Mouse (Mus musculus): Measurements from ENCODE around the gene Arrb2. TPM values are rescaled to one million over a fixed set of nuclear protein-coding genes. Genes with fewer than 3 reads are reported as not detected.

The Arrb2 gene
- polyA plus RNA-seq, 1 experiment, result 86.1 TPM

DNA sequence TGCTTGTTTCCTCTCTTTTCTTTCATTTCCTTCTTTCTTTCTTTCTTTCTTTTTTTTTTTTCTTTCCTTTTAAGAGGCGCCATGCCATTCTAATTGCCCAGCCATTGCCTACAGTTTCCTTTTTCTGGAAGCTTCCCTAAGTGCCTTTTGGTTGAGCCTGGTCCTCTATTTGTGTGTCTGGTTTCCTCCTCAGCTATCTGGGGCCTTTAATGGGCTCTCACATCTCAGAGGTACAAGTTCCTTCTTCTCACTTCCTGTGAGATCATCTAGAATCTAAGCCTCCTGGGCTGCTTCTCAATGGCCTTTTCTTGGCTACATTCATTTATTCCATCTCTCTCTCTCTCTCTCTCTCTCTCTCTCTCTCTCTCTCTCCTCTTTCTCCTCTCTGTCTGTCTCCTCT lies 14.9 kb downstream of the Arrb2 start:
- TF ChIP-seq POLR2A (IDR thresholded peaks at IDR 0.05; ENCODE audit: borderline replicate concordance, extremely low read depth, insufficient read depth, insufficient read length, poor library complexity, severe bottlenecking), result no peak
- TF ChIP-seq CTCF (IDR thresholded peaks at IDR 0.05; ENCODE audit: borderline replicate concordance, extremely low read depth, insufficient read depth, insufficient read length), result no peak
- DNase-seq (ENCODE audit: low read depth), result no peak

DNA sequence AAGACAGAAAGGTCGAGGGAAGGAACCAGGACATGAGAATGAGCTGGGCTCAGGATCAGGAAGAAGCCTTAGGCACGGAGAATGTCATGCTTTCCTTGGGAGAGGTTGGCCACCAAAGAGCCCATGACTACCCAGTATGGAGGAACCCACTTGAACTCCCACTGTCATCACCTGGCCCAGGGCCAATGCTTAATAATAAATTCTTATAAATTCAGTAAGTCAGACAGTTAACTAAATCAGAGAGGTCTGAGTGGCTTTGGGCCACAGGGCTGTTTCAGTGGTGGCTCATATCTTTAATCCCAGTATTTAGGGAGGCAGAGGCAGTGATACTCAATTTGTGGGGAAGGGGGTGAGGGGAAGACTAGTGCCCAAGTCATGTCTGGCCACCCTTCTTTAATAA lies 18.5 kb downstream of the Arrb2 start:
- TF ChIP-seq POLR2A (IDR thresholded peaks at IDR 0.05; ENCODE audit: borderline replicate concordance, extremely low read depth, insufficient read depth, insufficient read length, poor library complexity, severe bottlenecking), result no peak
- no peak for TF ChIP-seq CTCF (IDR thresholded peaks at IDR 0.05; ENCODE audit: borderline replicate concordance, extremely low read depth, insufficient read depth, insufficient read length)
- no peak for DNase-seq (ENCODE audit: low read depth)

DNA sequence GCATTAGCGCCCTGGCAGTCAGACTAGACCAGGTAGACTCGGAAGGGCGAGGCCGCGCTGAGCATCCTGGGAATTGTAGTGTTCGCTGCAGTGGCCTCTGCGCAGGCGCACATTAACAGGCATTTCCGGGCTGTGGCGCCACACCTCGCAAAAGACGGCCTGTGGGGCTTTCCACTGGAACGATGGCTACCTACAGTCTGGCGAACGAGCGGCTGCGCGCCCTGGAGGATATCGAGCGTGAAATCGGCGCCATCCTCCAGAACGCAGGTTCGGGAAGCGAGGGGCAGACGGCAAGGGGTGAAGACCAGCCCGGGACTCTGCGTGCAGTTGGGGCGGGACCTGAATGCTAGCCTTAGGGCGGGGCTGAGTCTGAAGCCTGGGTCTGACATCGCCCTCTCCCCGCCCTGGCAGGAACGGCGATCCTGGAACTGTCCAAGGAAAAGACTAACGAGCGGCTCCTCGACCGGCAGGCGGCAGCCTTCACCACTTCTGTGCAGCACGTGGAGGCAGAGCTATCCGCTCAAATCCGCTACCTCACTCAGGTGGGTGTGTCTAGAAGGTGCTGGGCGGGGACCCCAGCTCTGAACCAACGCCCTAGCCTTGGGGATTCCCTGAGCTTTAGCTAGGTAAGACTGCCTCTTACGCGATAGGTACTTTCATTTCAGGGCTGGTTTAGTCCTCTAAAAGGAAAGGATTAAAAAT lies 19.5 kb downstream of the Arrb2 start, which contains the start of gene Med11:
Gene Med11 (plus strand): TSS at position 123 of the 702 bp plus-strand sequence.
- peak; percentile 98 for DNase-seq (ENCODE audit: low read depth)
- TF ChIP-seq POLR2A (IDR thresholded peaks at IDR 0.05; ENCODE audit: borderline replicate concordance, extremely low read depth, insufficient read depth, insufficient read length, poor library complexity, severe bottlenecking) (peak; percentile 58; the same call in 1 of the 2 replicates), CTCF (IDR thresholded peaks at IDR 0.05; ENCODE audit: borderline replicate concordance, extremely low read depth, insufficient read depth, insufficient read length) (peak; percentile 87)

DNA sequence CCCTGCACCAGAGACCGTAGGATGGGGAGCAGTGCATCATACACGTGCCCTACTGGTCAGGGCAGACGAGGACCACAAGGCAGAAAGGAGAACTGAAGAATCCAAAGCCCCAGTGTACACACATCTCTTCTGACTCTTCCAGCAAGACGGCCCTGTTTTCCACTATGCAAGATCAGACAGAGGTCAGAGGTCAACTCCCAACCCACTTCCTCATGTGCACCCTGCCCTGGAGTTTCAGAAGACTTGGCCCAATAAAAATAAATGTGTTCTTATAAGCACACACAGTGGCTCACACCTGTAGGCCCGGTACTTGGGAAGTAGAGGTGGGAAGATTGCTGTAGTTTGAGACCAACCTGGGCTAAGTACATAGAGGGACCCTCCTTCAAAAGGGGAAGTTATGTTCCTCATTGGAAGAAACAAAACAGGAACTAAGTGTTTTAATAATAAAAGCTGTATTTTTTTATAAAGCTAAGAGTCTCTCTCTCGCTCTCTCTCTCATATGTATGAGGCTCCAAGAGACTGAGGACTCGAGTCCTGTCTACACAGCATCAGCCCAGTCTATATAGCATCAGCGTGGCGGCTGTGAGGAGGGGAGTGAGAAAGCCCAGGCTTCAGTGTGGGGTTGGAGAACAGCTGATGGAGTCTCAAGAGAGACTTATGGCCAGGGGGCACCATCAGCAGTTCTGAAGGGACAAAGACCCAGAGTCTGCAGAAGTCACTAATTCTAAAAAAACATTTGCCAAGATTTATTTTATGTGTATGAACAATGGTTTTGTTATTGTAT lies 21.0 kb downstream of the Arrb2 start:
- no peak for DNase-seq (ENCODE audit: low read depth)
- TF ChIP-seq POLR2A (IDR thresholded peaks at IDR 0.05; ENCODE audit: borderline replicate concordance, extremely low read depth, insufficient read depth, insufficient read length, poor library complexity, severe bottlenecking), result no peak
- no peak for TF ChIP-seq CTCF (IDR thresholded peaks at IDR 0.05; ENCODE audit: borderline replicate concordance, extremely low read depth, insufficient read depth, insufficient read length)

GRCm38 (mm10) chr11:70458688-70459600 lies 26.5 kb downstream of the Arrb2 start, which contains the start of gene Zmynd15:
Gene Zmynd15 (plus strand): TSS chr11:70459433.
- TF ChIP-seq CTCF (IDR thresholded peaks at IDR 0.05; ENCODE audit: borderline replicate concordance, extremely low read depth, insufficient read depth, insufficient read length), result no peak
- no peak for TF ChIP-seq POLR2A (IDR thresholded peaks at IDR 0.05; ENCODE audit: borderline replicate concordance, extremely low read depth, insufficient read depth, insufficient read length, poor library complexity, severe bottlenecking)
- peak; percentile 6 for DNase-seq (ENCODE audit: low read depth)

DNA sequence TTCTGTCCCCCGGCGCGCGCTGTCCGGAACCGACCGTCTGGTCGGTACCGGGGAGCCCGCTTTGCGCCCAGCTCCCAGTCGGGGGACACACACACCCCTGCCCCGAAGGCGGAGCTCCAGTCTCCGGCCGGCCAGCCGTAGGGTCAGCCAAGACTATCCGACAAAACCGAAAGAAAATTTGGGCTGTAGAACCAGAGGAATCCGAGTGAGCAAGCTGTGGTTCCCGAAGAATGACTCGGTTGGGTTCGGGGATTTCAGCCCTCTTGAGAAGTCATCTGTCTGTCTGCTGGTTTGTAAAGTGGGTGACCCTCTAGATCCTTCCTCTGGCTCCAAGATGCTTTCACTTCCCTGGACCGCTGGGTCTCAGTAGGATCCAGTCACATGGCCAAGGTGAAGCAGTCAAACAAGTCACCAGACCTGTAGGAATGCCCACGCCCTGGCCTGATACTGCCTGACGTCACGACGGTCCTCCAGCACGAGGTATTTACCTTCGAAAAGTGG lies 27.2 kb downstream of the Arrb2 start, which contains the start of gene Cxcl16:
Gene Cxcl16 (minus strand): TSS at position 384 of the 501 bp plus-strand sequence.
- no peak for TF ChIP-seq CTCF (IDR thresholded peaks at IDR 0.05; ENCODE audit: borderline replicate concordance, extremely low read depth, insufficient read depth, insufficient read length)
- TF ChIP-seq POLR2A (IDR thresholded peaks at IDR 0.05; ENCODE audit: borderline replicate concordance, extremely low read depth, insufficient read depth, insufficient read length, poor library complexity, severe bottlenecking), result no peak
- DNase-seq (ENCODE audit: low read depth), result no peak

GRCm38 (mm10) chr11:70463970-70464369 lies 31.5 kb downstream of the Arrb2 start:
- TF ChIP-seq CTCF (IDR thresholded peaks at IDR 0.05; ENCODE audit: borderline replicate concordance, extremely low read depth, insufficient read depth, insufficient read length) (no peak), POLR2A (IDR thresholded peaks at IDR 0.05; ENCODE audit: borderline replicate concordance, extremely low read depth, insufficient read depth, insufficient read length, poor library complexity, severe bottlenecking) (no peak)
- no peak for DNase-seq (ENCODE audit: low read depth)

DNA sequence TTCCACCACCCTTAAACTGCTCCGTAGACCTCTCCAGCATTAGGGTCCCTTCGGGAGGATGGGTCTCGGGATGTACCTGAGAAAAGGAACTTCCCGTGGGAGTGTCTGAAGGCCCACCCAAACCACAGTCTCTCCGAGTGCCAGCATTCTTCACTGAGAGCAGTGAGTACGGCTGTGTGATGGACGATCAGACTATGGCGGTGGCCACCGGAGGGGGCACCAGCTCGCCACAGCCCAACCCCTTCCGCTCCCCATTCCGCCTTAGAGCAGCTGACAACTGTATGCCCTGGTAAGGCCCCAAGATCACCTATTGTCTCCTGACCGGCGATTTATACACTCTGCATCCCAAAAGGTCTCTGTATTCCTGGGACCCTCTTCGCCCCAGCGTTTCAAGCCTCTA lies 32.8 kb downstream of the Arrb2 start:
- no peak for TF ChIP-seq POLR2A (IDR thresholded peaks at IDR 0.05; ENCODE audit: borderline replicate concordance, extremely low read depth, insufficient read depth, insufficient read length, poor library complexity, severe bottlenecking)
- no peak for TF ChIP-seq CTCF (IDR thresholded peaks at IDR 0.05; ENCODE audit: borderline replicate concordance, extremely low read depth, insufficient read depth, insufficient read length)
- peak; percentile 21 for DNase-seq (ENCODE audit: low read depth)

GRCm38 (mm10) chr11:70465824-70466223 lies 33.4 kb downstream of the Arrb2 start:
- TF ChIP-seq POLR2A (IDR thresholded peaks at IDR 0.05; ENCODE audit: borderline replicate concordance, extremely low read depth, insufficient read depth, insufficient read length, poor library complexity, severe bottlenecking) (no peak), CTCF (IDR thresholded peaks at IDR 0.05; ENCODE audit: borderline replicate concordance, extremely low read depth, insufficient read depth, insufficient read length) (no peak)
- peak; percentile 61 for DNase-seq (ENCODE audit: low read depth)

DNA sequence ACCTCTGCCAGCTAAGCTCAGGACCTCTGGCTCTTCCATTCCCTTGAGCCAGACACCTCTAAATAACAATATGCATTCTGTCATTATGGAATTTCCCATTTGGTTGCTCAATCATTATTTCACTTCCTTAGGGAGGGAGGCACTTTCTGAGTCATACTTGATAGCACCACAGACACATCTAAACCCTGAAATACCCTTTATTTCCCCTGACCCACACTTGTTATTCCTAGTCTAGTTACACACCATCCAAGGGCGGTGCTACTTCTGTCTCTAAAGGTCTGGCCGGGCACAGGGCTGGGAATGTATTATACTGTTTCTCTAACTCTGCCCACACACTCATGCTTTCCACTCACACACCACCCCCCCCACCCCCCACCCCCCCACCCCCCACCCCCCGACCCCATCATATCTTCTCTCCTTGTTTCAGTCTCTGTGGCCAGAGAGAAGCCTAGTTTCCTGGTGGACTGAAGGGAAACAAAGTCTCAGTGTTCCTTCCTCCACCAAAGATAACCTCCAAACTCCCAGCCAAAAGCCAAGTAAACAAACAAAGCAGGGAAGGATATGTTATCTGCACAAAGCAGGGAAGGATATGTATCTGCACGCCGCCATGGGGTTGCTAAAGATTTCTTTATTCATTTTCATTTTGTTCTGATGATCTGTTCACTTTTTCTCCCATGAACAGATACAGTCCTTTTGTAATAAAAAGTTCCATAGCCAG lies 35.6 kb downstream of the Arrb2 start:
- no peak for DNase-seq (ENCODE audit: low read depth)
- TF ChIP-seq CTCF (IDR thresholded peaks at IDR 0.05; ENCODE audit: borderline replicate concordance, extremely low read depth, insufficient read depth, insufficient read length) (no peak), POLR2A (IDR thresholded peaks at IDR 0.05; ENCODE audit: borderline replicate concordance, extremely low read depth, insufficient read depth, insufficient read length, poor library complexity, severe bottlenecking) (no peak)
